Mouse (Mus musculus): ENCODE results near the gene Klk6.

- no peak for TF ChIP-seq GATA1 (IDR thresholded peaks at IDR 0.05; ENCODE audit: borderline replicate concordance, low read length)
- TF ChIP-seq FLI1 (IDR thresholded peaks at IDR 0.05; ENCODE audit: low read length) = no peak
Observed at GRCm38 (mm10) chr7:43780746-43781145, 43.6 kb upstream of the Klk6 start, which contains the start of gene Klk10.

Data from megakaryocyte, embryonic 14.5 days (primary cell).